Mouse (Mus musculus): ENCODE data around the gene Mrps5. TPM values are rescaled to one million over a fixed set of nuclear protein-coding genes. Genes with fewer than 3 reads are reported as not detected.
"Not testable (repeated sequence)": the region's sequence is repeated elsewhere in the genome, so short reads cannot be mapped to it uniquely, and the experiment has no call there.

Gene Mrps5
- total RNA-seq (2021), result 10 to 100 TPM; 89.6 to 96.3 TPM
- long read RNA-seq, experiment 1, full-length matches to known transcripts, result 101 of 113 reads
- long read RNA-seq, experiment 1, partial matches to known transcripts, result 6 of 113 reads
- long read RNA-seq, experiment 1, other reads (novel, unspliced or antisense), result 6 of 113 reads
- long read RNA-seq, experiment 2, full-length matches to known transcripts, result 136 of 147 reads
- long read RNA-seq, experiment 2, partial matches to known transcripts, result 2 of 147 reads
- long read RNA-seq, experiment 2, other reads (novel, unspliced or antisense), result 9 of 147 reads

- peak; percentile 88 for DNase-seq
Observed at GRCm38 (mm10) chr2:127586694-127587513, at the start of gene Mrps5, which contains the start of gene Zfp661. Gene Mrps5 (plus strand): TSS chr2:127587222. Gene Zfp661 (minus strand): TSS chr2:127587094.

- DNase-seq, result no peak
Observed at GRCm38 (mm10) chr2:127537548-127537947, 49.5 kb upstream of the Mrps5 start.

- no peak for DNase-seq
Observed at GRCm38 (mm10) chr2:127539494-127539893, 47.5 kb upstream of the Mrps5 start.

GRCm38 (mm10) chr2:127541185-127541584 is 45.8 kb upstream of the Mrps5 start, which contains the start of gene Prom2:
Gene Prom2 (minus strand): TSS chr2:127541467.
- DNase-seq, result no peak

- no peak for DNase-seq
Observed at GRCm38 (mm10) chr2:127541697-127542096, 45.3 kb upstream of the Mrps5 start.

- no peak for DNase-seq
Observed at GRCm38 (mm10) chr2:127548342-127549074, 38.5 kb upstream of the Mrps5 start.

GRCm38 (mm10) chr2:127549711-127550110 is 37.3 kb upstream of the Mrps5 start:
- DNase-seq, result no peak

GRCm38 (mm10) chr2:127550446-127550845 is 36.6 kb upstream of the Mrps5 start:
- DNase-seq, result no peak

GRCm38 (mm10) chr2:127551078-127551477 is 35.9 kb upstream of the Mrps5 start:
- DNase-seq, result no peak

- peak; percentile 83 for DNase-seq
Observed at GRCm38 (mm10) chr2:127559070-127559966, 27.7 kb upstream of the Mrps5 start.

GRCm38 (mm10) chr2:127573322-127573721 is 13.7 kb upstream of the Mrps5 start:
- no peak for DNase-seq

GRCm38 (mm10) chr2:127584436-127584858 is 2.6 kb upstream of the Mrps5 start:
- peak; percentile 88 for DNase-seq

GRCm38 (mm10) chr2:127587514-127587844 is 457 bp downstream of the Mrps5 start:
- no peak for DNase-seq

GRCm38 (mm10) chr2:127588897-127589296 is 1.9 kb downstream of the Mrps5 start:
- DNase-seq, result no peak

- no peak for DNase-seq
Observed at GRCm38 (mm10) chr2:127590204-127590603, 3.2 kb downstream of the Mrps5 start.

- no peak for DNase-seq
Observed at GRCm38 (mm10) chr2:127590840-127591239, 3.8 kb downstream of the Mrps5 start.

- DNase-seq, result not testable (repeated sequence)
Observed at GRCm38 (mm10) chr2:127603383-127603782, 16.4 kb downstream of the Mrps5 start.

GRCm38 (mm10) chr2:127605203-127605602 is 18.2 kb downstream of the Mrps5 start:
- no peak for DNase-seq

- no peak for DNase-seq
Observed at GRCm38 (mm10) chr2:127608234-127608633, 21.2 kb downstream of the Mrps5 start.

GRCm38 (mm10) chr2:127608986-127609385 is 22.0 kb downstream of the Mrps5 start:
- no peak for DNase-seq

GRCm38 (mm10) chr2:127611386-127611785 is 24.4 kb downstream of the Mrps5 start:
- DNase-seq, result no peak

- no peak for DNase-seq
Observed at GRCm38 (mm10) chr2:127612288-127612687, 25.3 kb downstream of the Mrps5 start.

Data from gastrocnemius, postnatal 10 days (tissue).